Mouse (Mus musculus): ENCODE results near the gene Plekhd1.

GRCm38 (mm10) chr12:80746031-80746813 lies 53.8 kb downstream of the Plekhd1 start:
- TF ChIP-seq CTCF (IDR thresholded peaks at IDR 0.05 in 2 of 3, conservative IDR thresholded peaks at IDR 0.05 in 1 of 3; ENCODE audit: control insufficient read depth in 1 of 3, insufficient read depth in 1 of 3, low read depth in 2 of 3, low read length in 3 of 3, poor library complexity in 1 of 3, severe bottlenecking in 1 of 3) (no peak), NELFE (IDR thresholded peaks at IDR 0.05; ENCODE audit: low read depth, low read length) (no peak), POLR2AphosphoS5 (IDR thresholded peaks at IDR 0.05; ENCODE audit: borderline replicate concordance, low read depth, low read length) (no peak), POLR2A (IDR thresholded peaks at IDR 0.05; ENCODE audit: control insufficient read depth in 1 of 2, insufficient read depth in 1 of 2, low read depth in 1 of 2, low read length in 2 of 2, poor library complexity in 1 of 2) (no peak), ZNF384 (IDR thresholded peaks at IDR 0.05; ENCODE audit: low read depth, low read length) (no peak)
